Mouse (Mus musculus) frontal cortex, postnatal 36 days (tissue): ENCODE measurements around the gene Cdk2ap2.
"Not testable (repeated sequence)": the region's sequence is repeated elsewhere in the genome, so short reads cannot be mapped to it uniquely, and the experiment has no call there.

Experiments used
- DNase-seq, 2 experiments: peaks; one replicate each; pipeline ENCODE4 v3.0.0; 2022; ENCODE audit warnings: low spot score in 2 of 2

Cdk2ap2 gene

GRCm38 (mm10) chr19:4066877-4067276 lies 30.1 kb upstream of the Cdk2ap2 start:
- no peak for DNase-seq

GRCm38 (mm10) chr19:4068242-4068641 lies 28.7 kb upstream of the Cdk2ap2 start:
- DNase-seq: not testable (repeated sequence)

DNA sequence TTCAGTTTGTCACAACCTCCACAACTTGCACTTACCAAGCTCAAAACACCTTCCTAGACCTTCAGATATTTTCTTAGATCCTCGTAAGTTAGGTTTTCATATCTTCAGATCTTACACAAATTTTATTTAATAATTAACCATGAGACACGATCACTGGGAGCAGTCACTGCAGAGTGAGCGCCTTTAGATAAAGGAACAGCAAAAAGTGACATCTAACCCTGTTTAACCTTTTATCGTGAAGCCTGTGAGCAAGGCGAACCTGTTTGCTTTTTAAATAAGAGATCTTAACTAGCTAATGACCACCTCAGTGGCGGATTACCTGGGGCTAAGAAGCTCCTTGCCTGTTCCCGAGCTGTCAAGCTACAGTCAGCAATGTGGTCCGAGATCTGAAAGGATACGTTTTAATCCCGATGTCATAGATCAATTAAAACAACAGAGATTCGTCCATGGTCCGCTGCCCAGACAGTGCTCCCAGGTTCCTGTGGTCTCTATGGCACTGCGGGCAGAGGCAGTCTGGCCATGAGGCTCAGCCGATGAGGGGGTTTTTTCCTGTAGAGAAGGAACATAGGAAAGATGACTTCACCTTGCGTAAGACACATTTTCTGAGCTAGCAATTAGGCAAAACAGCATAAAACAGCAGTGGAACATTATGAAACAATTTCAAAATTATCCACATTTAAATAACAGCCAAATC lies 28.1 kb upstream of the Cdk2ap2 start:
- no peak for DNase-seq

GRCm38 (mm10) chr19:4070311-4070710 lies 26.7 kb upstream of the Cdk2ap2 start:
- no peak for DNase-seq

- no peak for DNase-seq
These were observed 26.2 kb upstream of the Cdk2ap2 start for GRCm38 (mm10) chr19:4070756-4071155.

- no peak for DNase-seq
These were observed 25.6 kb upstream of the Cdk2ap2 start for GRCm38 (mm10) chr19:4071406-4071805.

- DNase-seq: no peak
These were observed 24.1 kb upstream of the Cdk2ap2 start for GRCm38 (mm10) chr19:4072706-4073424.

DNA sequence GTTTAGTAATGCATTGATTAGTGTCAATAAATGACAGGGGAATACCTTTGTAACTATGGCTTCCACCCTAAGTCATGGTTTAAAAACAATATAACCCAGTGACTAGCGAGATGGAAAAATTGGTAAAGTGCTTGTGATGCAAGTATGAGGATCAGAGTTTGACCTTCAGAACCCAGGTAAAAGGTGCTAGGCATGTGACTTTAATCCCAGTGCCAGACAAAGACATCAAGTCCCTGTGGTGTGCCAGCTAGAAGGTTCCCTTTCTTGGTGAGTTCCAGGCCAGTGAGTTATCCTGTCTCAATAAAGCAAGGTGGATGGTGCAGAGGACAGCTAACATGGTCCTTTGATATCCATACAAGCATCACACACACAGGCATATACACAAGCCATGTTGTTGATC lies 21.5 kb upstream of the Cdk2ap2 start:
- no peak for DNase-seq

- no peak for DNase-seq
These were observed 17.4 kb upstream of the Cdk2ap2 start for GRCm38 (mm10) chr19:4079594-4079993.

GRCm38 (mm10) chr19:4080511-4081009 lies 16.4 kb upstream of the Cdk2ap2 start:
- DNase-seq: no peak

DNA sequence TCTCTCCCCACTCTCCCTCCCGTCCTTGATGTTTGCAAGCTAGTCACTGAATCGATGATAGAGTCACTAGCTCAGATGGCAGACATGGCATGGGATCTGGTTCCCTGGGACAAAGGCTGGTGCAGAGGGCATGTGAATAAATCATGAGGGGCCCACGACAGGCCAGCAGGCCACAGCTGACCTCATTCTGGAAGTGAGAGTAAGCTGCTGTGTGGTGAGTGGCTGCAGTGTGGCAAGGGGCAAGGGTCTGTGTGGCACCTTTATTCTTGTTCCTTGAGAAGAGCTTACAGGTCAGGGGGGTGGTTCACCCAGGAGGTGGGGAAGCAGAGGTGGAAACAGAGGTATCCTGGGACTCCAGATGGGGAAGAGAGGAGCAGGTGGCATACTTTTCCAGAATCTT lies 15.6 kb upstream of the Cdk2ap2 start, which contains the start of gene Cabp2:
TSS of gene Cabp2 (plus strand) at position 185 of the 400 bp plus-strand sequence.
- DNase-seq: no peak

DNA sequence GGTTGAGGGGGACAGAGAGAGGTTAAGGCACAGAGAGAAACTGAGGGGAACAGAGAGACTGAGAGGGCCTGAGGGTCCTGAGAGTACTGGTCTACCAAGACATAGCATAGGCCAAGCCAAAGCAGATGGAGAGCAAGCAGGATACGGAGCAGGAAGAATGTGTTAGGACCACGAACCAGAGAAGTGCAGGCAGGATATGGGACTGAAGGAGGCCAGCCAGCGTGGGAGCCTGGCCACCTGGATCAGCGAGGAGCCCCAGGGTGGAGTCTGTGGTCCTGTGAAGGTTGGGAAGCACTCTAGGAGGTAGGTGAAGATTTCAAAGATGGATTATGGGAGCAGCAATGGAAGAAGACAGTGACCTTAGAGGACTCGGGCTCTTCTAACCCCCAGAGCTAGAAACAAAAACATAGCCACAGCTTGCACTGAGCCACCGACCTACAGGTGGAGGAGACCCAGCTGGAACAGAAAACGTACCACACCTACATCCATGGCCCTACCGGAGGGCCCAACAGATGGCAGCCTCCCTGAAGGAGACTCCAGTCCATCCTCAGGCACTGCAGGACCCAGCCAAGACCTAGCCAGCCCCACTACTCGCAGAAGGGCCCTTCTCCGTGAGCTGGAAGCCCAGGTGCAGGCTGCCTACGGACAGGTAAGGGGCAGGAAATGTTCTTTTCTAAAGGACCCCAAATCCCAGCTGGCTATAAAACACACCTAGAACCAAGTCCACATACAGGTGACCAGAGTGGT lies 14.6 kb upstream of the Cdk2ap2 start:
- no peak for DNase-seq

DNA sequence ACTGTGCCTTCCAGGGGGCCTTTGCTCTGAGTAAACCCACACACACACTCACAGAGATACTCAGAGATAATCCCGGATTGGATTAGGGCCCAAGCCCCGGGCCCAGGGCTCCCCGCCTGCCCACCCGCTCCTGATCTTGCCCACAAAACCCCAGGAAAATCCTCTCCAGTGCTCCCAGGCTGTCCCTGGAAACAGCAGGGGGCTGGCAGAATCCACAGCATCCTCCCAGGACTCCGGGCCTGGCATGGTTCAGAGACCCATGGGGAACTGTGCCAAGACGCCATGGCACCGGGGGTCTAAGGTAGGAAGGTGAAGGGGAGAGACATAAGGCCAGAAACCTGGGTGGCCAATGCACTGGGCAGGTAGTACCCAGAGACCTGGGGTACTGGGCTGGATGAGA lies 13.7 kb upstream of the Cdk2ap2 start:
- DNase-seq: no peak

- no peak for DNase-seq
These were observed 13.2 kb upstream of the Cdk2ap2 start for GRCm38 (mm10) chr19:4083826-4084225.

DNA sequence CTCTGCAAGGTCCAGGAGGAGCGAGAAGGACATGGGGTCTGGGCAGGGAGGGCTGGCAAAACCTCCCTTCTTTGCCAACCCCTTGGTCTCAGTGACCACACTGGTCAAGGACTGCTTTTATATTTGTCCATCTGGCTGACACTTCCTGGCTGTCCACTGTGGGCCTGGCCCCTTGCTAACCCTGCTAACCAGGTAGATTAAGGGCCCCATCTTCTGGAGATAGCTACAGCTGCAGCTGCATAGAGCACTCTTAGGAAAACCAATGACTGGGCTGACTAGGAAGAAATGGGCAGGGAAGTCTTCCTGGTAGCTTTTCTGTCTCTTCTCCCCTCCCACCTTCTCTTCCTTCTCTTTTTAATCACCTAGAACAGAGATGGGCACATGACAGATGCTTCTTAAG lies 12.0 kb upstream of the Cdk2ap2 start:
- no peak for DNase-seq

DNA sequence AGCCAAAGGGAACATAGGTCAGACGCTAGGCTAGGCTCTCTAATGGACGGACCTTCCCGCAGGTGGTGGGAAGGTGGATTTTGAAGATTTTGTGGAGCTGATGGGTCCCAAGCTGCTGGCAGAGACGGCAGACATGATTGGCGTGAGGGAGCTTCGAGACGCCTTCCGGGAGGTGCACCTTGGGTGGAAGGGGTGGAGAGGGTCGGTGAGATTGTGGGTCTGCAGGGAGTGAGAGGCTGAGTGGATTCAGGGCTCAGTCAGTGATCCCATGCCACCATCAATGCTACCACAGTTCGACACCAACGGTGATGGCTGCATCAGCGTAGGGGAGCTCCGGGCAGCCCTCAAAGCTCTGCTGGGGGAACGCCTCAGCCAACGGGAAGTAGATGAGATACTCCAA lies 10.8 kb upstream of the Cdk2ap2 start:
- DNase-seq: no peak

GRCm38 (mm10) chr19:4087090-4087489 lies 9.9 kb upstream of the Cdk2ap2 start:
- DNase-seq: no peak

- no peak for DNase-seq
These were observed 8.8 kb upstream of the Cdk2ap2 start for GRCm38 (mm10) chr19:4088146-4088545.

DNA sequence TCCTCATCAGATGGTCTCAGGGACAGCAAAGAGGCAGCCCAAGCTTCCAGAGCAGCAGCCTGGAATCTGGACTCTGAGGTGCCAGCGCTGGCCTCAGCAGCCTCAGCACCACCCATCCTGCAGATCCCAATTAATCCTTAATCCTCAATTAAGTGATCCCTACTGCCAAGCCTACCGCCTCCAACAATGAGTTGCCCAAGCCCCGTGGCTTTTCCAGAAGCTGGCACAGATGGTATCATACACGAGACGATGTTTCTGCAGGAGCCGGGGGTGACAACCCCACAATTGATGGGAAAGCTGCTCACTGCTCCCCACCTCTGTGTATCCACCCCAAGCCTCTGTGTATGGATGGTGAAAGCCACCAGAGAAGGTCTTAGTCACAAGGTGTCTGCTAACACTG lies 7.9 kb upstream of the Cdk2ap2 start:
- DNase-seq: no peak

- no peak for DNase-seq
These were observed 6.5 kb upstream of the Cdk2ap2 start for GRCm38 (mm10) chr19:4090446-4090845.

GRCm38 (mm10) chr19:4091383-4091782 lies 5.6 kb upstream of the Cdk2ap2 start:
- DNase-seq: no peak

DNA sequence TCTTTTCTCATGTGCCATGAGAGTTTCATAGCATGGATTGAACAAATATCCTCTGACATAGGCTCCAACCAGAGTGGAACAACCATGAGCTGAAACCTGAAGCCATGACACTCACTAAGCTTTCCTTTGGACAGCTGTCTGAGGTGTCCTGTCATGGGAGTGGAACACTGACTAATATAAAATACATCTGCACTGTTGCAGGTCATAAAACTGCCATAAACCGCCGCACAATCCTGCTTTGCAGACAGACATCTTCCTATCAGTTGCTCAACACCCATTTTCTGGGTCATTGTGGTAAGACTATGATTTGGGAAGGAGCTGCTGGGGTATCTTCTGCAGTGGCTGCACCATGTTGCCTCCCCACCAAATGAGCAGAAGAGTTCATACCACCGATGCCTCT lies 4.2 kb upstream of the Cdk2ap2 start:
- no peak for DNase-seq

GRCm38 (mm10) chr19:4093772-4094171 lies 3.2 kb upstream of the Cdk2ap2 start:
- no peak for DNase-seq
